Comparison of ENCODE assay signal across 20 mouse cellular contexts in genomic region chr10:4250681-4251080, GRCm38 (mm10). TPM values are rescaled to one million over a fixed set of nuclear protein-coding genes. Genes with fewer than 3 reads are reported as not detected.
DNase-seq lines count a peak whose midpoint lies in the region; ATAC-seq and TF ChIP-seq lines count a peak whose summit lies in the region.
"Had no signal": no experiment of that assay in that cellular context is flagged by ENCODE, and none has a peak within 500 bp of the region (broad histone marks: within the 10 kb centered on the region; RNA-seq: fewer than 3 reads in every experiment).

No protein-coding gene starts in this region.

- peak; percentile 28; the same call in 1 of the 2 replicates for ATAC-seq in lung, embryonic 14.5 days (ENCODE audit: insufficient read depth)
- ATAC-seq in liver, embryonic 14.5 days (ENCODE audit: insufficient read depth), result 0 out of 2 replicates have a peak, but pooled peaks have one; percentile 26
- ATAC-seq: forebrain, embryonic 15.5 days; midbrain, embryonic 16.5 days had no signal

- H3K4me3 ChIP-seq in lung, embryonic 14.5 days (ENCODE audit: low read depth, low read length), result no peak overlapping the region
- no peak overlapping the region for H3K4me3 ChIP-seq in liver, embryonic 14.5 days (ENCODE audit: insufficient read depth in 1 of 2, low read depth in 2 of 2, low read length in 2 of 2)
- H3K4me3 ChIP-seq: embryonic facial prominence, embryonic 13.5 days; forebrain, embryonic 15.5 days; hindbrain, embryonic 12.5 days; limb, embryonic 15.5 days had no signal

- H3K36me3 ChIP-seq in lung, embryonic 14.5 days (ENCODE audit: insufficient read depth), result no peaks in the 10 kb centered on the region
- H3K36me3 ChIP-seq in liver, embryonic 14.5 days (replicated peaks; ENCODE audit: control insufficient read depth, insufficient read depth, low read depth), result no peaks in the 10 kb centered on the region
- H3K36me3 ChIP-seq: embryonic facial prominence, embryonic 13.5 days; forebrain, embryonic 15.5 days; hindbrain, embryonic 12.5 days; limb, embryonic 15.5 days had no signal

- no peaks in the 10 kb centered on the region for H3K4me1 ChIP-seq in lung, embryonic 14.5 days (ENCODE audit: insufficient read depth)
- H3K4me1 ChIP-seq in liver, embryonic 14.5 days (replicated peaks; ENCODE audit: control insufficient read depth in 2 of 2, insufficient read depth in 2 of 2, low read length in 1 of 2), result peaks cover 0 to 7% of the 10 kb centered on the region in 2 experiments; a peak in 2 of 4 replicates
- H3K4me1 ChIP-seq: embryonic facial prominence, embryonic 13.5 days; forebrain, embryonic 15.5 days; limb, embryonic 15.5 days had no signal

- WGBS in lung, embryonic 14.5 days, result 72% methylated on average over 3 of the region's 3 CpGs
- WGBS in liver, embryonic 14.5 days (ENCODE audit: insufficient replicate concordance), result 25% methylated on average over 3 of the region's 3 CpGs

- no peak overlapping the region for H3K9ac ChIP-seq in lung, embryonic 14.5 days
- H3K9ac ChIP-seq in liver, embryonic 14.5 days (replicated peaks), result no peak overlapping the region
- H3K9ac ChIP-seq: embryonic facial prominence, embryonic 13.5 days; forebrain, embryonic 15.5 days; hindbrain, embryonic 12.5 days; limb, embryonic 15.5 days had no signal

- no peak for TF ChIP-seq EP300 in liver, embryonic 14.5 days (IDR thresholded peaks at IDR 0.05; ENCODE audit: low read depth)

- DNase-seq in lung, embryonic 14.5 days, result no peak
- no peak for DNase-seq in lung, adult 18-20 months
- peak; percentile 4 for DNase-seq in c-Kit-positive CD71-positive TER-119-positive erythroid progenitor cells, embryonic 14.5 days (ENCODE audit: low spot score)
- no peak for DNase-seq in liver, embryonic 14.5 days (ENCODE audit: low read depth in 3 of 3, low spot score in 3 of 3)
- DNase-seq in thymus, adult 18-20 months, result no peak
- DNase-seq in adrenal gland, postnatal 4 days (ENCODE audit: low spot score in 2 of 2), result no peak
- DNase-seq in lung, postnatal 25 days (ENCODE audit: low spot score), result no peak
- DNase-seq in heart, adult 18-20 months, result no peak
- DNase-seq: B cell, adult 2 months; cerebellum, adult 9-10 months; gastrocnemius, postnatal 25 days; kidney, adult 2 months; kidney, postnatal 10 days; lung, postnatal 10 days; retina, postnatal 1 day had no signal

- TF ChIP-seq CTCF in lung, embryonic 14.5 days (IDR thresholded peaks at IDR 0.05; ENCODE audit: low read depth), result no peak
- TF ChIP-seq CTCF in liver, embryonic 14.5 days (IDR thresholded peaks at IDR 0.05; ENCODE audit: low read depth), result no peak

- no peaks in the 10 kb centered on the region for H3K27me3 ChIP-seq in lung, embryonic 14.5 days (ENCODE audit: insufficient read depth, low read length)
- no peaks in the 10 kb centered on the region for H3K27me3 ChIP-seq in liver, embryonic 14.5 days (ENCODE audit: control insufficient read depth, insufficient read depth, low read length)
- H3K27me3 ChIP-seq: embryonic facial prominence, embryonic 13.5 days; forebrain, embryonic 15.5 days; hindbrain, embryonic 12.5 days; limb, embryonic 15.5 days had no signal

- no peak overlapping the region for H3K27ac ChIP-seq in lung, embryonic 14.5 days (ENCODE audit: low read depth)
- H3K27ac ChIP-seq in liver, embryonic 14.5 days, result no peak overlapping the region
- H3K27ac ChIP-seq: embryonic facial prominence, embryonic 13.5 days; forebrain, embryonic 15.5 days; hindbrain, embryonic 12.5 days; limb, embryonic 15.5 days had no signal

- H3K4me2 ChIP-seq in lung, embryonic 14.5 days, result no peak overlapping the region
- H3K4me2 ChIP-seq in liver, embryonic 14.5 days (ENCODE audit: low read depth), result no peak overlapping the region
- H3K4me2 ChIP-seq: embryonic facial prominence, embryonic 13.5 days; forebrain, embryonic 15.5 days; hindbrain, embryonic 12.5 days; limb, embryonic 15.5 days had no signal

- H3K9me3 ChIP-seq in lung, embryonic 14.5 days (ENCODE audit: low read depth, low read length), result no peaks in the 10 kb centered on the region
- no peaks in the 10 kb centered on the region for H3K9me3 ChIP-seq in liver, embryonic 14.5 days (ENCODE audit: control insufficient read depth, low read length)
- H3K9me3 ChIP-seq: embryonic facial prominence, embryonic 13.5 days; forebrain, embryonic 15.5 days; hindbrain, embryonic 12.5 days; limb, embryonic 15.5 days had no signal

RNA-seq across cellular contexts. Expression of gene Akap12, which starts 15.5 kb away (rescaled TPM):
- polyA plus RNA-seq in lung, embryonic 14.5 days (2014; fragmentation: Nextera tagmentation; extraction: Ambion mirVana), result 58.9 and 63.9 TPM in 2 replicates
- polyA plus RNA-seq in liver, embryonic 14.5 days (2012; rRNA removed), result 1.7 and 2.5 TPM in 2 replicates
- polyA plus RNA-seq in liver, embryonic 14.5 days (2014; fragmentation: Nextera tagmentation; extraction: Ambion mirVana), result 2.9 and 3.2 TPM in 2 replicates
- total RNA-seq in adrenal gland, postnatal 4 days (2021), result 10 to 100 TPM; 58.7 to 74.8 TPM
- 10 to 100 TPM; 21.0 to 25.9 TPM for total RNA-seq in heart, adult 18-20 months (2021)
